Mouse (Mus musculus) ES-E14 (cell line): ENCODE data around the gene Acaca.

Source experiments
- CHD2 ChIP-seq: IDR thresholded peaks from 2 replicates; pipeline ENCODE4 v1.6.1; 2014; ENCODE audit warnings: mild to moderate bottlenecking, low read depth, low read length, inconsistent platforms
- HCFC1 ChIP-seq: IDR thresholded peaks from 2 replicates; pipeline ENCODE4 v1.6.1; 2012; ENCODE audit warnings: low read length, inconsistent platforms, borderline replicate concordance; ENCODE audit not compliant: insufficient read depth
- MAFK ChIP-seq: IDR thresholded peaks from 2 replicates; pipeline ENCODE4 v1.6.1; 2014; ENCODE audit warnings: mild to moderate bottlenecking, low read depth, low read length, inconsistent platforms; ENCODE audit not compliant: insufficient read depth
- ZC3H11A ChIP-seq: IDR thresholded peaks from 2 replicates; pipeline ENCODE4 v1.6.1; 2012; ENCODE audit warnings: low read depth, mild to moderate bottlenecking, inconsistent platforms, low read length, borderline replicate concordance
- ZNF384 ChIP-seq: IDR thresholded peaks from 2 replicates; pipeline ENCODE4 v1.6.1; 2012; ENCODE audit warnings: low read depth, low read length, inconsistent platforms

GRCm38 (mm10) chr11:84179954-84180598 is 50.6 kb downstream of the Acaca start:
- TF ChIP-seq MAFK, result no peak
- no peak for TF ChIP-seq CHD2
- TF ChIP-seq ZNF384, result no peak
- TF ChIP-seq HCFC1, result no peak; the same call in 1 of the 2 replicates
- TF ChIP-seq ZC3H11A, result no peak
